Mouse (Mus musculus) stomach, postnatal 0 days (tissue): ENCODE measurements around the gene Gls2.

Source experiments
- CTCF ChIP-seq: IDR thresholded peaks from 2 replicates; pipeline ENCODE4 v1.5.1; 2016; ENCODE audit warnings: antibody characterized with exemption, low read depth, mild to moderate bottlenecking, moderate library complexity
- EP300 ChIP-seq: optimal IDR thresholded peaks from 2 replicates; pipeline ENCODE3; 2016; ENCODE audit warnings: antibody characterized with exemption

- no peak for TF ChIP-seq CTCF
- no peak for TF ChIP-seq EP300
Observed at GRCm38 (mm10) chr10:128187181-128187605, 7.1 kb upstream of the Gls2 start.
